Mouse (Mus musculus) cortical plate, adult 2 months (tissue): ENCODE measurements around the gene Zcchc4.

Experiments used
- CTCF ChIP-seq: fragments of 200-500 bp; IDR thresholded peaks from 2 replicates; pipeline ENCODE4 v1.5.1; 2011; ENCODE audit warnings: mild to moderate bottlenecking, control low read depth, low read length; ENCODE audit not compliant: insufficient read depth; ENCODE audit errors: extremely low read depth
- POLR2A ChIP-seq: fragments of 200-500 bp; IDR thresholded peaks from 2 replicates; pipeline ENCODE4 v1.6.1; 2011; ENCODE audit warnings: mild to moderate bottlenecking, low read length, control low read depth; ENCODE audit not compliant: insufficient read depth; ENCODE audit errors: extremely low read depth

GRCm38 (mm10) chr5:52748732-52749131 lies 26.5 kb upstream of the Zcchc4 start:
- TF ChIP-seq POLR2A = no peak
- no peak for TF ChIP-seq CTCF
